Mouse (Mus musculus) spleen, adult 10 weeks (tissue): ENCODE measurements around the gene Zbtb26. TPM values are rescaled to one million over a fixed set of nuclear protein-coding genes. Genes with fewer than 3 reads are reported as not detected.

Experiments
- polyA plus RNA-seq: library from polyadenylated mRNA; stranded (reverse); fragments of 350-450 nt; fragmentation: Illumina TruSeq; extraction: RNeasy Lipid Tissue Mini Kit (QIAGEN cat#74804); gene quantifications from one replicate; pipeline ENCODE4 v1.2.3, GENCODE M21; 2015; ENCODE audit warnings: low replicate concordance; ENCODE audit not compliant: insufficient read depth

Zbtb26 gene
- polyA plus RNA-seq: 16.5 TPM

DNA sequence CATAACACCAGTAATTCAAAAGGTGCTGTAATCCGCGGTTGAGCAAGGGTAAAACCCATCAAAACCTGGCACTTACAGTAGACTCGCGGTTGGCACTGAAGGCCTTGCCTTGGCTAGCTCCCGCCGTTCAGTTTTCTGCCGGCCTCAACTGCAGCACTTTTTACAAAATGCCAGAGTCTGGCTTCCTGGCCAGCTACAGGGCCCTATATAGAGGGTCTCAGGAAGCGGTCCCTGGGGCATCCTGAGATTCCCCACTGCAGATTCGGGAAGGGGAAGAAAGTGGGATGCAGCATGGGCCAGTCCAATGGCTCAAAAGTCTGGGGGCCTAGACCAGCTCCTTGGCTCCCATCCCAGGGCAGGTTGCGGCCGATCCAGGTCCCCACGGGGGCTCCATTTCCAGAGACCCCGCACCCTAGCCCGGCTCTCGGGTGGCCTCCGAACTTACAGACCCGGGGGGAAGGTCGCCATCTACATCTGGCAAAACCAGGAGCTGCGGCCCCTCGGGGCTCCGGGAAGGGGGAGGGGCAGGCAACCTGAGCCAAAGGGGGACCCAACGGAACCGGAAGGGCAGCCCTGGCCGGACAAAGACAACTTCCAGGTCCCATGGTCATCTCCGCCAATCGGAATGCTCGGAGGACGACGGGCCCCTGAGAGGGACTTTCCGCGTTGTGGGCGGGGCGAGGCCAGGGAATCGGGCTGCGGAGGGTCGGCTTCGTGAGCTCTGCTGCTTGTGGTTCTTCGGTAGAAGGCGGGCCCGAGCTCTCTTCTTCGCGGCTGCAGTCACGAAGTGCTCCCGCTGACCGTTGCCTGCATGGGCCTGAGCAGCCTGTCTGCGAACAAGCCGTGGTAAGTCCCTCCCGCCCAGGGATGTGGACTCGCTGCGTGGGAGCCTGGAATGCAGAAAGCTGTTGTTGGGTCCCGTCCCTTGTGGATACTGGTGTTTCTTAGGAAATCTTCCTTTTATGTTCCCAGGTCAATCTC, at the start of gene Zbtb26, which contains the start of the genes Zbtb6 and Rabgap1:
TSS of gene Zbtb26 (minus strand) at position 525 of the 981 bp plus-strand sequence.
TSS of gene Zbtb6 (minus strand) at position 561 of the 981 bp plus-strand sequence.
TSS of gene Rabgap1 (plus strand) at position 669 of the 981 bp plus-strand sequence.

GRCm38 (mm10) chr2:37422306-37423304, 20.3 kb downstream of the Zbtb26 start, which contains the start of gene Rc3h2:
TSS of gene Rc3h2 (minus strand) at chr2:37422903.

Other genes starting within 250 kb of the Zbtb26 start
- gene Olfr366, start 231.6 kb downstream of the Zbtb26 start, polyA plus RNA-seq: not detected
- gene Olfr368, start 116.6 kb downstream of the Zbtb26 start, polyA plus RNA-seq: not detected
- 42.2 TPM for gene Pdcl, start 83.8 kb downstream of the Zbtb26 start, polyA plus RNA-seq
- 39.2 TPM for gene Rc3h2, start 20.2 kb downstream of the Zbtb26 start, polyA plus RNA-seq
- 26.8 TPM for gene Zbtb6, start within 50 bp of the Zbtb26 start, polyA plus RNA-seq
- 37.7 TPM for gene Rabgap1, start 144 bp upstream of the Zbtb26 start, polyA plus RNA-seq
- 0.26 TPM for gene Gpr21, start 73.2 kb upstream of the Zbtb26 start, polyA plus RNA-seq